Mouse (Mus musculus) heart, embryonic 14.5 days (tissue): ENCODE data around the gene Fto. TPM values are rescaled to one million over a fixed set of nuclear protein-coding genes. Genes with fewer than 3 reads are reported as not detected.

Experiments used
- ATAC-seq: fragments of 200-750 bp; cut with Nextera tagmentation; 2 replicates; pipeline ENCODE4 v1.8.0; 2017; ENCODE audit warnings: low read depth, moderate TSS enrichment; ENCODE audit not compliant: insufficient number of reproducible peaks, insufficient read depth, low FRiP score
- H3K27ac ChIP-seq, 2 experiments: fragments of 200-500 bp in 1 of 2; fragments of 300-500 bp in 1 of 2; sonication (generic) in 1 of 2; replicated peaks in 1 of 2; 2 replicates each; pipeline ENCODE4 v1.5.1; 2012 to 2014; ENCODE audit warnings: low read depth in 2 of 2, low read length in 2 of 2, control low read depth in 1 of 2, mild to moderate bottlenecking in 1 of 2, mixed read lengths in 1 of 2; ENCODE audit not compliant: control insufficient read depth in 1 of 2, insufficient read depth in 1 of 2
- H3K27me3 ChIP-seq: fragments of 300-500 bp; sonication (generic); 2 replicates; pipeline ENCODE4 v1.6.1; 2014; ENCODE audit warnings: mild to moderate bottlenecking, low read length, control low read depth; ENCODE audit not compliant: control insufficient read depth, insufficient read depth
- H3K36me3 ChIP-seq: fragments of 300-500 bp; sonication (generic); 2 replicates; pipeline ENCODE4 v1.6.1; 2014; ENCODE audit warnings: mild to moderate bottlenecking, control low read depth, low read length, mixed read lengths; ENCODE audit not compliant: control insufficient read depth, insufficient read depth
- H3K4me1 ChIP-seq, 2 experiments: fragments of 200-500 bp in 1 of 2; fragments of 300-500 bp in 1 of 2; sonication (generic) in 1 of 2; 2 replicates each; pipeline ENCODE4 v1.6.1; 2012 to 2014; ENCODE audit warnings: low read length in 2 of 2, control low read depth in 1 of 2, mixed read lengths in 1 of 2; ENCODE audit not compliant: control insufficient read depth in 2 of 2, insufficient read depth in 2 of 2
- H3K4me2 ChIP-seq: fragments of 300-500 bp; sonication (generic); 2 replicates; pipeline ENCODE4 v1.6.1; 2014; ENCODE audit warnings: mild to moderate bottlenecking, low read length
- H3K4me3 ChIP-seq, 2 experiments: fragments of 200-500 bp in 1 of 2; fragments of 300-500 bp in 1 of 2; sonication (generic) in 1 of 2; 2 replicates each; pipeline ENCODE4 v1.5.1; 2012 to 2014; ENCODE audit warnings: low read length in 2 of 2, mild to moderate bottlenecking in 2 of 2, control low read depth in 1 of 2, low read depth in 1 of 2, moderate library complexity in 1 of 2; ENCODE audit not compliant: control insufficient read depth in 1 of 2, insufficient read depth in 1 of 2
- H3K9ac ChIP-seq: fragments of 300-500 bp; sonication (generic); 2 replicates; pipeline ENCODE4 v1.6.1; 2014; ENCODE audit warnings: mild to moderate bottlenecking, low read length
- H3K9me3 ChIP-seq: fragments of 300-500 bp; sonication (generic); 2 replicates; pipeline ENCODE4 v1.6.1; 2016; ENCODE audit warnings: low read length, control low read depth; ENCODE audit not compliant: control insufficient read depth
- WGBS: fragments of 180-500 bp; shearing (Covaris S2); extraction: QIAGEN DNeasy Blood & Tissue Kit; methylation state at CpG from one replicate; pipeline ENCODE4 v1.1.7; 2014; 5-methylcytosine and 5-hydroxymethylcytosine counted together
- polyA plus RNA-seq: library from polyadenylated mRNA; unstranded; fragments of >200 nt; fragmentation: Nextera tagmentation; extraction: Ambion mirVana; gene quantifications from 2 replicates; pipeline ENCODE4 v1.2.1, GENCODE M21; 2014

Gene Fto
- polyA plus RNA-seq, 1 experiment from 2014 or later = 71.5 TPM

DNA sequence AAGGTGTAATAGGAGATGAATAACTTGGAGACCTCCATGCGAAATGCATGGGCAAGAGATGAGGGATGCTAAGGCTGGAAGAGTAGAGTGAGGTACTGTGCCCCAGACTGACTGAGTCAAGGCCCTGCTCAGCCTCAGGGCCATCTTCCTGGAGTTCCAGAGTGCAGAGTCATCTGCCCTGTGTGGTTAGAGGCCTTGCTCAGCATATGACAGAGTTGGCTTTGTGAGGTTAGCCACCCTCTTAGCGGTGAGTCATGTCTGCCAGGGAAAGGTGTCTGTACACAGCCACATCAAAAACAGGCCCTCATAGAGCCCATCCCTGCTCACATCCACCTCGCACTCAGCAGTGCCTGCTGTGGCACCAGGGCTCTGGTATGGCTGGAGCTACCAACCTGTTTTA, 232.2 kb downstream of the Fto start:
- Histone ChIP-seq H3K9me3 (no peaks in the 10 kb centered on the region), H3K4me1 (peaks cover 9 to 25% of the 10 kb centered on the region in 2 experiments; a peak in 3 of 4 replicates), H3K9ac (no peak overlapping the region), H3K27ac (no peak overlapping the region), H3K27me3 (no peaks in the 10 kb centered on the region), H3K36me3 (no peaks in the 10 kb centered on the region), H3K4me2 (no peak overlapping the region), H3K4me3 (no peak overlapping the region)
- ATAC-seq = no peak
- WGBS = 71% methylated on average over 3 of the region's 3 CpGs

DNA sequence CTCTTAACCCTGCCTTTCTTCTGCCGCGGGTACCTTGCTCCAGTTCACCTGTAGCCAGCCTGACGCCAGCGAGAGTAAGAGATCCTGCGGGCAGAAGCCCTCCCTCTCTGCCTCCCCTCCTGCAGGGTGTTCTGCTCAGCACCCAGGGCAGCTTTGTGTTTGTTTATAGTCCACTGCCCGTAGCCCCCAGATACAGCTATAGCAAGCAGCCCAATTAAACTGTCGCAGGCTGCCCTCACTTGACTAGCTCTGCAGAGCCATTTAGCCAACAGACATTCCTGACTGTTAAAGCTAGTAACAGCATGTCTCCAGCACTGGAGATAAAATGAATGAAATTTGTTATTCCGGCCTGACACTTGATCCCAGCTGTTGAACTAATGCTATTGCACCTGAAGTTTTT, 233.3 kb downstream of the Fto start:
- no peak overlapping the region for H3K27ac ChIP-seq
- WGBS = 47% methylated on average over 8 of the region's 8 CpGs

DNA sequence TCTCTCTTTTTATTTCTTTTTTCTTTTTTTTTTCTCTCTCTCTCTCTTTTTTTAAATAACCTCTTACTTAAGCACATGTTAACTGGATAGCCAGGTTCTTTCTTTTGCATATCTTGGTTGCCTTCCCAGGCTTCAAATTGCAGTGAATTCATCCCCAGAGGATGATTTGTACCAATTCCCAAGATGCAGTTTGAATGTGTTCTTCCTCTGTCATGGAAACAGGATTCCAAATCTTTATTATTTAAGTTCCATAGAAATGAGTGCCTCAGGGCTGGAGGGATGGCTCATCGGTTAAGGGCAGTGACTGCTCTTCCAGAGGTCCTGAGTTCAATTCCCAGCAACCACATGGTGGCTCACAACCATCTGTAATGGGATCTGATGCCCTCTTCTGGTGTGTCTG, 236.8 kb downstream of the Fto start:
- no peak overlapping the region for H3K27ac ChIP-seq
- H3K4me2 ChIP-seq = no peak overlapping the region
- no peak overlapping the region for H3K9ac ChIP-seq
- no peak overlapping the region for H3K4me3 ChIP-seq
- ATAC-seq = no peak
- WGBS = 95% methylated on average over 1 of the region's 1 CpGs
- H3K36me3 ChIP-seq = no peaks in the 10 kb centered on the region
- no peaks in the 10 kb centered on the region for H3K9me3 ChIP-seq
- peaks cover 24 to 56% of the 10 kb centered on the region in 2 experiments for H3K4me1 ChIP-seq
- H3K27me3 ChIP-seq = no peaks in the 10 kb centered on the region

More for the DNA sequence above, 233.3 kb downstream of the Fto start:
- H3K9me3 ChIP-seq = no peaks in the 10 kb centered on the region
- H3K9ac ChIP-seq = no peak overlapping the region
- peaks cover 14 to 29% of the 10 kb centered on the region in 2 experiments for H3K4me1 ChIP-seq
- H3K27me3 ChIP-seq = no peaks in the 10 kb centered on the region
- no peaks in the 10 kb centered on the region for H3K36me3 ChIP-seq
- no peak overlapping the region for H3K4me3 ChIP-seq
- no peak for ATAC-seq
- H3K4me2 ChIP-seq = no peak overlapping the region

DNA sequence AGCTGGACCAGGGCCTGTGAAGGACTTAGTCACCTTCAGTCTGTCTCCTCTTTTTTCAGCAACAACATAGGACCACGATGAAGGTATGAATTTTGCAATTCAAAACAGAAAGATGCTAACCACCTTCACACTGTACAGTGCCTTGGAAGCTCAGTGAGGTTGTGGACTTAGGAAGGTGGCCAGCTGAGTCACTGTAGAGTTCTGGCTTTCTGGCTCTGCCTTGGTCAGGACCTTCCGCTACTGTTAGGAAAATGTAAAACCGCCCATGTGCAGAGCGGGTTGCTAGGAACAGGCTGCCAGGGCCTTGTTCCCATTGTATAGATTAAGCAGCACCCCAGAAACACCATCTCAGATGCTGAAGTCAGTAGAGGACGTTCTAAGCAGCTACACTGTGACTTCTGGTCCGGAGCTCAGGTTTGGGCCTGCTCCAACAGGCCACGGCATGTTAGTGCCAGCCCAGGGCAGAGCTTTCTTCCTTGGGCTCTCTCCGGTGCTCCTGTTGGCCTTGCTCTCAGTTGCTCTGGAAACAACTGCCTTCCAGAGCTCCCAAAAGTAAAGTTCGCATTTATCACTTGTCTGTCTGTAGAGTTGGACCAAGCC, 237.9 kb downstream of the Fto start:
- no peaks in the 10 kb centered on the region for H3K9me3 ChIP-seq
- no peak overlapping the region for H3K4me2 ChIP-seq
- no peaks in the 10 kb centered on the region for H3K36me3 ChIP-seq
- no peak for ATAC-seq
- no peak overlapping the region for H3K9ac ChIP-seq
- peaks cover 21 to 51% of the 10 kb centered on the region in 2 experiments for H3K4me1 ChIP-seq
- H3K4me3 ChIP-seq = no peak overlapping the region
- H3K27me3 ChIP-seq = no peaks in the 10 kb centered on the region
- WGBS = 74% methylated on average over 9 of the region's 9 CpGs
- no peak overlapping the region for H3K27ac ChIP-seq

DNA sequence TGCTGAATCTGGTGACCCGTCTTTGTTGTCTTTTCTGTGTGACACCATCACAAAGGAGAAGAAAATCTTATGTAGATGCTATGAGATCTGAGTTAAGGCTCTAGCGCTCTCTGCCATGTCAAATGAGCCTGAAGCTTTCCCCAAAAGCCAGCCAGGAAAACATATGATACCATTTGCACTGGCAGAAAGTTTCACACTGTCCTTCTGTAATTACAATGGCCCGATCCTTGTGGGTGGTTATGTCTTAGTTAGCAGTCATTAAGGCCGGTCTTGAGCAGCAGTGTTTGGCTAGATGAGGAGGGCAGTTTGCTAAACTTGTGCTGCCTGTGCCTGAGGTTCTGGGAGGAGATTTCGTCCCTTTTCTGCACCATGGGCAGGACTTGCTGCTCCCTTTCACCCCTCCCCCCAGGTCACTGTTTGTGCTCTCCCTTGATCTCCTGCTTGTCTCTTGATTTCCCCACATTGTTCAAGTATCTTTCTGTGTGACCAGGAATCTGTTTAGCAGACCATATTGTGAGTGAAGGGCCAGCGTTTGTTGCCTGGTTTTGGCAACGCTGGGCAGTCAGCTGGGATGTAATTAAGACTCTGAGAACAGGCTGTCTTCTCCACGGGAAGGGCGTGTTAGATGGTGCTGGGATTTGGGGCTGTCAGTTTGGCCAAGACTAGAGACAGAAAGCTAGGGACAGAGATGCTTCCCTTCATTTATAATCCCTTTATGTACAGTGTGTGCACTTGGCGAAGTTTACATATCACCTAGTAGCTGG, 238.6 kb downstream of the Fto start:
- Histone ChIP-seq H3K9me3 (no peaks in the 10 kb centered on the region), H3K4me2 (no peak overlapping the region), H3K27me3 (no peaks in the 10 kb centered on the region), H3K27ac (no peak overlapping the region), H3K36me3 (no peaks in the 10 kb centered on the region), H3K4me1 (peaks cover 18 to 45% of the 10 kb centered on the region in 2 experiments), H3K9ac (no peak overlapping the region), H3K4me3 (no peak overlapping the region)
- WGBS = 52% methylated on average over 10 of the region's 10 CpGs
- ATAC-seq = no peak

DNA sequence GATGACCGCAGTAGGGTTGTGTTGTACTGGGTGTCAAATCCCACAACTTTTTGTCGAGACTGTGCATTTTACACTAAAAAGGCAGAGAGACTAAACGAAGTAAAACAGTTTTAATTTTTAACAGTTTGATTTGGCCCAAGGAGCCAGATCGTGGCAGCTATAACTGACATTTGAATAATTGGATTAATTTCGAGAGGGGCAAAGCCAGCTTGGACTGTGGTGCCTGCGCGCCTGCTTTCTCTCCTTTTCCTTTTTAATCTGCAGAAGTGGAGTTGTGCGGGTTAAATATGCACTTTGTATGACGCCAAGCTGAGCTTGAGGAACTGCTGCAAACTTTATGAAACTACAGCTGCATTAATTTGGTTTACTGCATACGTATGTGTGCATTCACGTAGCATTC, 239.3 kb downstream of the Fto start:
- no peaks in the 10 kb centered on the region for H3K36me3 ChIP-seq
- no peak overlapping the region for H3K27ac ChIP-seq
- ATAC-seq = no peak
- peaks cover 18 to 47% of the 10 kb centered on the region in 2 experiments for H3K4me1 ChIP-seq
- H3K9ac ChIP-seq = no peak overlapping the region
- no peaks in the 10 kb centered on the region for H3K9me3 ChIP-seq
- H3K4me2 ChIP-seq = no peak overlapping the region
- no peaks in the 10 kb centered on the region for H3K27me3 ChIP-seq
- no peak overlapping the region for H3K4me3 ChIP-seq
- 88% methylated on average over 11 of the region's 11 CpGs for WGBS

DNA sequence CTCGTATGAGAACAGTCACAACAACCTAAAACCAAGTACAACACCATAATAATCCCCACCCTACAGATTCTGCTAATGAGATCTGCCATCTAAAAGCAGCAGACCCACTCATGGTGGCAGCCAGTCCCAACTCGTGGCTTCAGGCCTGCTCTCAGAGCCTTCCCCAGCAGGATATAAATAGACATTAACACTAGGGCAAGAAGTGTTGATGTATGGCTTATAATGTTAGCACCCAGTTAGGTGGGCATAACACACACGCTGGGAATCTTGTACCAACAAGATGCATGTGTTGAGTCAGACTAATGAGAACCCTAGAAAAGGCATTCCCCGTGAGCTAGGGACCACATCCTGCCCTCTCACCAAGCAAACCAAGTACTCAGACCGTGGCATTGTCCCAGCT, 240.1 kb downstream of the Fto start:
- peaks cover 24 to 54% of the 10 kb centered on the region in 2 experiments for H3K4me1 ChIP-seq
- H3K27me3 ChIP-seq = no peaks in the 10 kb centered on the region
- ATAC-seq = no peak
- H3K36me3 ChIP-seq = no peaks in the 10 kb centered on the region
- 25% methylated on average over 5 of the region's 5 CpGs for WGBS
- peak overlapping the region; percentile 20 to 46 for H3K27ac ChIP-seq
- no peaks in the 10 kb centered on the region for H3K9me3 ChIP-seq
- H3K9ac ChIP-seq = no peak overlapping the region
- no peak overlapping the region for H3K4me2 ChIP-seq
- H3K4me3 ChIP-seq = no peak overlapping the region
